Mouse (Mus musculus): ENCODE measurements around the gene BC053393.

DNA sequence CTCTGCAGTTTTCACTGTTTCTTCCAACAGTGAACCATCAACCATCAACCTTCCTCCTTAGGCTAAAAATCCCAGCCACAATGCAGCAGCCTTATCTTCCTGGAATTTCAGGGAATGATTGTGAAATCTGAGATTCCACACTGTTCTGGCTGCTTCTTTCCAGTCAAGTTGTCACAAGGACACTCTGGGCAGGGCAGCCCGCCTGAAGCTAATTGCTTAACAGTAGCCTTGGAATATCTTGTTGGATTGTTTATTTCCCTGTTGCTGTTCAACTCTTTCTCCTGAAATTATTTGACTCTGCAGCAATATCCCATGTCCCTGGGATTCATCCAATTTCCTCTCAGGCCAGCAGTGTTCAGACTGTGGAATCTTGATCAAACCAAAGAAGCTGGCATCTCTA lies 6.7 kb upstream of the BC053393 start:
- TF ChIP-seq CTCF (IDR thresholded peaks at IDR 0.05; ENCODE audit: low read depth) (no peak), EP300 (optimal IDR thresholded peaks at IDR 0.05) (no peak)
